Mouse (Mus musculus): ENCODE data around the gene Arl2bp. TPM values are rescaled to one million over a fixed set of nuclear protein-coding genes. Genes with fewer than 3 reads are reported as not detected.

The Arl2bp gene
- total RNA-seq, 2 experiments from 2014 or later = 53.8 to 67.4 TPM

Other genes starting within 250 kb of the Arl2bp start
- under 1 TPM; 0.38 to 0.57 TPM for gene Nlrc5, start 232.2 kb upstream of the Arl2bp start, total RNA-seq (2021)
- gene Cpne2, start 133.6 kb upstream of the Arl2bp start, total RNA-seq (2021) = 1 to 10 TPM; 4.5 to 7.3 TPM
- 1 to 10 TPM; 7.3 to 9.3 TPM for gene Rspry1, start 64.7 kb upstream of the Arl2bp start, total RNA-seq (2021)
- 10 to 100 TPM; 16.2 to 20.1 TPM for gene Fam192a, start 64.6 kb upstream of the Arl2bp start, total RNA-seq (2021)
- gene Pllp, start 29.7 kb downstream of the Arl2bp start, total RNA-seq (2021) = 1 to 10 TPM in 1 of 2 experiments, under 1 TPM in 1; 0.51 to 3.4 TPM
- not detected for gene Ccl22, start 79.0 kb downstream of the Arl2bp start, total RNA-seq (2021)
- gene Cx3cl1, start 105.4 kb downstream of the Arl2bp start, total RNA-seq (2021) = 1 to 10 TPM in 1 of 2 experiments, under 1 TPM in 1; 0.52 to 1.6 TPM
- gene Ccl17, start 143.9 kb downstream of the Arl2bp start, total RNA-seq (2021) = not detected
- gene Coq9, start 171.7 kb downstream of the Arl2bp start, total RNA-seq (2021) = 100 to 1,000 TPM; 411 to 443 TPM
- 10 to 100 TPM; 31.9 to 34.4 TPM for gene Ciapin1, start 171.8 kb downstream of the Arl2bp start, total RNA-seq (2021)
- 10 to 100 TPM; 34.3 to 44.5 TPM for gene Polr2c, start 190.8 kb downstream of the Arl2bp start, total RNA-seq (2021)
- 1 to 10 TPM; 2.6 to 4.9 TPM for gene Dok4, start 209.7 kb downstream of the Arl2bp start, total RNA-seq (2021)